Mouse (Mus musculus): ENCODE results near the gene Dynlt1b.
"Not testable (repeated sequence)": the region's sequence is repeated elsewhere in the genome, so short reads cannot be mapped to it uniquely, and the experiment has no call there.

DNA sequence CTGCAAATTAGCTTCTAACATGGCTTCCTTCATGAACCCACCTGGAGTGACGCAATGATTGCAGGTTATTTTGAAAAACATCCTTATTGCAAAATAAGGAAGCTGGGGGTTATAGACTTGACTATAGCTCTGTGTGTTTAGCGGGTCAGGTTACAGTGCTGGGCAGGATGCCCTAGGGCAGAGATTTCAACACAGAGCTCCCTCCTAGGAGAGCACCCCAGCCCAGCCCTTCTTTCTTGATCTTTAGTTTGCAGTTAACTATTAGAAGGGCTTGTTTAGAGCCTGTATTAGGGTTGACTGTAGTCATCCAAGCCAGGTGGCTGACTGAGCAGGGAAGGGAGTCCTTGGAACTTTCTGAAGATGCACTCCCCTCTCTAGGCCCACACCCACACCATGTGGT lies 22.9 kb upstream of the Dynlt1b start:
- TF ChIP-seq POLR2A, CTCF (IDR thresholded peaks at IDR 0.05; ENCODE audit: insufficient read depth, low read depth, low read length): not testable (repeated sequence)
